Mouse (Mus musculus) forebrain, embryonic 12.5 days (tissue): Measurements from ENCODE around the gene Ppp6r2. TPM values are rescaled to one million over a fixed set of nuclear protein-coding genes. Genes with fewer than 3 reads are reported as not detected.

Experiments used
- ATAC-seq: fragments of 200-750 bp; cut with Nextera tagmentation; 2 replicates; pipeline ENCODE4 v1.8.0; 2017; ENCODE audit warnings: moderate TSS enrichment; ENCODE audit not compliant: low FRiP score
- H3K27ac ChIP-seq: fragments of 300-500 bp; sonication (generic); 2 replicates; pipeline ENCODE4 v1.5.1; 2016; ENCODE audit warnings: mild to moderate bottlenecking
- H3K27me3 ChIP-seq: fragments of 300-500 bp; sonication (generic); 2 replicates; pipeline ENCODE4 v1.6.1; 2016; ENCODE audit warnings: mild to moderate bottlenecking
- H3K36me3 ChIP-seq: fragments of 300-500 bp; sonication (generic); replicated peaks from 2 replicates; pipeline ENCODE4 v1.6.1; 2016; ENCODE audit warnings: mild to moderate bottlenecking
- H3K4me1 ChIP-seq: fragments of 300-500 bp; sonication (generic); 2 replicates; pipeline ENCODE4 v1.6.1; 2016
- H3K4me2 ChIP-seq: fragments of 300-500 bp; sonication (generic); 2 replicates; pipeline ENCODE4 v1.6.1; 2016; ENCODE audit warnings: mild to moderate bottlenecking, moderate library complexity
- H3K4me3 ChIP-seq: fragments of 300-500 bp; sonication (generic); replicated peaks from 2 replicates; pipeline ENCODE4 v1.5.1; 2016; ENCODE audit warnings: mild to moderate bottlenecking
- H3K9ac ChIP-seq: fragments of 300-500 bp; sonication (generic); 2 replicates; pipeline ENCODE4 v1.6.1; 2016; ENCODE audit warnings: mild to moderate bottlenecking
- H3K9me3 ChIP-seq: fragments of 300-500 bp; sonication (generic); 2 replicates; pipeline ENCODE4 v1.6.1; 2016
- WGBS: fragments of 180-500 bp; shearing (Covaris S2); methylation state at CpG from one replicate; pipeline ENCODE4 v1.1.7; 2016; 5-methylcytosine and 5-hydroxymethylcytosine counted together
- polyA plus RNA-seq: library from polyadenylated mRNA; unstranded; fragments of >200 nt; fragmentation: Nextera tagmentation; extraction: Ambion mirVana; gene quantifications from 2 replicates; pipeline ENCODE4 v1.2.1, GENCODE M21; 2016

The Ppp6r2 gene
- polyA plus RNA-seq, 1 experiment from 2014 or later: 47.1 TPM

- Histone ChIP-seq H3K4me2 (no peak overlapping the region), H3K4me3 (no peak overlapping the region), H3K36me3 (peaks cover 20% of the 10 kb centered on the region), H3K4me1 (peaks cover 22% of the 10 kb centered on the region), H3K27me3 (no peaks in the 10 kb centered on the region), H3K9ac (no peak overlapping the region), H3K9me3 (no peaks in the 10 kb centered on the region), H3K27ac (no peak overlapping the region)
- WGBS: 84% methylated on average over 2 of the region's 2 CpGs
- ATAC-seq: no peak
Measured at GRCm38 (mm10) chr15:89215611-89216233, 4.4 kb downstream of the Ppp6r2 start.

DNA sequence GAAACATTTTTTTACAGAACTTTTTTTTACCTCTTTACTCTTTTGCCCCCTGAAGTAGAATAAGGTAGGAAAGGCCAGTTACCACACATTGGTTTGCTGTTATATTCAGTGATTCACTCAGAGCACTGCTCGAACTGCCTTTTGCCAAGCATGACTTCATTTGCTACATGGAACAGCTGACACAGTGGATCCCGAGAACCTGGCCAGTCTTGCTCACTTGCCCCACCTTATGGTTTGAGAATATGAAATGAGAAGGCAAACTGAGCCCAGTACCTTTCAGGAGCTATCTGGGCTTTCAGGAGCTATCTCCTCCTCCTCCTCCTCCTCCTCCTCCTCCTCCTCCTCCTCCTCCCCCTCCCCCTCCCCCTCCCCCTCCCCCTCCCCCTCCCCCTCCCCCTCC is 22.2 kb downstream of the Ppp6r2 start:
- Histone ChIP-seq H3K27ac (no peak overlapping the region), H3K4me3 (no peak overlapping the region), H3K27me3 (no peaks in the 10 kb centered on the region), H3K9me3 (no peaks in the 10 kb centered on the region), H3K36me3 (peaks cover 15% of the 10 kb centered on the region), H3K9ac (no peak overlapping the region), H3K4me1 (no peaks in the 10 kb centered on the region), H3K4me2 (no peak overlapping the region)
- ATAC-seq: no peak
- WGBS: 68% methylated on average over 2 of the region's 2 CpGs

DNA sequence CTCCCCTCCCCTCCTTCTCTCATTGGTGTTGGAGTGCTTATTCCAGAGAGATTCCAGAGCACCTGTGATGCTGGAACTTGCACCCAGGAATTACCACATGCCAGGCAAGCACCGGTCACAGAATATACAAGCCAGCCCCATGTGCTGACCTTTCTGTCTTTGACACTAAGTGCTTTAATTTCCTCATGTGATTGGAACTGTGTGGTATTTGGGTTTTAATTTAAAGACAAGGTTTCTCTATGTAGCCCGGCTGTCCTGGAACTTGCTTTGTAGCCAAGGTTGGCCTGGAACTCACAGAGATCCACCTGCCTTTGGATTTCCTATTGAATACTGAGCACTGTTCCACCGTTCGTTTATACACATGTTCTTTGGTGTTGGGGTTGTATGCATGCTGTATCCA is 22.7 kb downstream of the Ppp6r2 start:
- Histone ChIP-seq H3K27me3 (no peaks in the 10 kb centered on the region), H3K4me3 (no peak overlapping the region), H3K9ac (no peak overlapping the region), H3K27ac (no peak overlapping the region), H3K4me2 (no peak overlapping the region), H3K4me1 (no peaks in the 10 kb centered on the region), H3K36me3 (peaks cover 13% of the 10 kb centered on the region), H3K9me3 (no peaks in the 10 kb centered on the region)
- whole genome bisulfite sequencing: 87% methylated on average over 4 of the region's 4 CpGs
- ATAC-seq: no peak

DNA sequence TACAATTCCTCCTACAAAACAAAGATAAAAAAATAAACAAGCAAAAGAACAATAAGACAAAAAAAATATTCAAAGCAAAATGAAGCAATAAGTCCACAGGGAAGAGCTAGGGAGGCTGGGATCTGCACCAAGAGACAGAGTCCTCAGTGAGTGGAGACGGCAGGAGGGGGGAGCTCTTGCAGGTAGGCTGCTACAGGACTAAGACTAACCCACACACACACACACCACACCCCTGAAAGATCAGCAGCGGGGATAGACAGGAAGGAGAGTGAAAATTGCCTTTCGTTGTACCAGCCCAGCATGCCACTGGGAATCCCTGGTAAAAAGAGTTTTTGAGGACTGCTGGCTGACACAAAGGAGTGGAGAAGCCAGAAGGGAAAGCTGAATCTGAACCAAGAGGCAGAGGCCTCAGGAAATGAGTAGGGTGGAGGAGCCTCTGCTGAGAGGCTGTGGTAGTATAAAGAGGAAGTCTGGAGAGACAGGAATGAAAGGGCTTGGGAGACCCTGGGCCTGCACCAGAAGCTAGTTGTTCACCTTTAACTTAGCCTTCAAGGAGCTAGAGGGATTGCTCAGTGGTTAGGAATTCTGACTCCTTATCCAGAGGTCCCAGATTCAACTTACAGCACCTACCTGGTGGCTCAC is 28.5 kb downstream of the Ppp6r2 start:
- Histone ChIP-seq H3K27ac (no peak overlapping the region), H3K4me1 (no peaks in the 10 kb centered on the region), H3K4me2 (no peak overlapping the region), H3K4me3 (no peak overlapping the region), H3K9ac (no peak overlapping the region), H3K36me3 (peaks cover 30% of the 10 kb centered on the region), H3K27me3 (no peaks in the 10 kb centered on the region), H3K9me3 (no peaks in the 10 kb centered on the region)
- ATAC-seq: no peak
- 63% methylated on average over 3 of the region's 3 CpGs for WGBS

GRCm38 (mm10) chr15:89241025-89241424 is 29.7 kb downstream of the Ppp6r2 start:
- peaks cover 34% of the 10 kb centered on the region for H3K36me3 ChIP-seq
- H3K4me2 ChIP-seq: no peak overlapping the region
- no peaks in the 10 kb centered on the region for H3K4me1 ChIP-seq
- no peak overlapping the region for H3K27ac ChIP-seq
- no peak overlapping the region for H3K4me3 ChIP-seq
- no peaks in the 10 kb centered on the region for H3K27me3 ChIP-seq
- no peaks in the 10 kb centered on the region for H3K9me3 ChIP-seq
- no peak for ATAC-seq
- 78% methylated on average over 2 of the region's 2 CpGs for WGBS
- H3K9ac ChIP-seq: no peak overlapping the region

GRCm38 (mm10) chr15:89249063-89249462 is 37.7 kb downstream of the Ppp6r2 start:
- Histone ChIP-seq H3K4me3 (no peak overlapping the region), H3K4me2 (no peak overlapping the region), H3K9ac (no peak overlapping the region), H3K9me3 (no peaks in the 10 kb centered on the region), H3K27me3 (no peaks in the 10 kb centered on the region), H3K36me3 (peaks cover 34% of the 10 kb centered on the region), H3K27ac (no peak overlapping the region), H3K4me1 (no peaks in the 10 kb centered on the region)
- whole genome bisulfite sequencing: 94% methylated on average over 6 of the region's 6 CpGs
- no peak for ATAC-seq

- Histone ChIP-seq H3K9me3 (no peaks in the 10 kb centered on the region), H3K4me1 (peaks cover 17% of the 10 kb centered on the region), H3K4me3 (no peak overlapping the region), H3K27ac (peak overlapping the region; percentile 84), H3K4me2 (no peak overlapping the region), H3K9ac (0 out of 2 replicates have a peak overlapping the region, but pooled peaks have one; percentile 12), H3K36me3 (peaks cover 57% of the 10 kb centered on the region), H3K27me3 (no peaks in the 10 kb centered on the region)
- ATAC-seq: 0 out of 2 replicates have a peak, but pooled peaks have one; percentile 39
- 10% methylated on average over 4 of the region's 4 CpGs for WGBS
Measured at GRCm38 (mm10) chr15:89255330-89255729, 44.0 kb downstream of the Ppp6r2 start.

- no peaks in the 10 kb centered on the region for H3K9me3 ChIP-seq
- peaks cover 63% of the 10 kb centered on the region for H3K36me3 ChIP-seq
- no peak for ATAC-seq
- WGBS: 93% methylated on average over 5 of the region's 5 CpGs
- H3K4me1 ChIP-seq: peaks cover 17% of the 10 kb centered on the region
- no peak overlapping the region for H3K4me2 ChIP-seq
- no peak overlapping the region for H3K27ac ChIP-seq
- no peak overlapping the region for H3K4me3 ChIP-seq
- no peak overlapping the region for H3K9ac ChIP-seq
- no peaks in the 10 kb centered on the region for H3K27me3 ChIP-seq
Measured at GRCm38 (mm10) chr15:89258997-89259396, 47.6 kb downstream of the Ppp6r2 start.

DNA sequence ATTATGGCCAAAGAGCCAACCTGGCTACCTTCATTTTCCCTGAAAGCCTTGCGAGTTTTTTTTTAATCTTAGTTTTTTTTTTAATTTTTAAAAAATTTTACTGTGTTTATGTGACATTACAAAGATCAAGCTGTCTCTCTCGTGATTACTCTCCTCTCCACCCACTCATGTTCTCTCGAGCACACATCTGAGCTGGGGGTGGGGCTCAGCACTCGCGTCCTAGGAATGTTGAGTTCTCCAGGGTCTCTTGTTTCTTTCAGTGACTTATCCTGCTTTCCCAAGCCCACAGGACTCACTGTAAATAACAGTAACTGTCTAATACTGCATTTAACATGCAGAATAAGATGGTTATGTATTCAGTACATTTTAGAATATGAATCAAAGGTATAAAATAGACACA is 53.1 kb downstream of the Ppp6r2 start:
- 88% methylated on average over 5 of the region's 5 CpGs for WGBS
- Histone ChIP-seq H3K4me1 (no peaks in the 10 kb centered on the region), H3K36me3 (peaks cover 64% of the 10 kb centered on the region), H3K27ac (no peak overlapping the region), H3K4me3 (no peak overlapping the region), H3K9me3 (no peaks in the 10 kb centered on the region), H3K9ac (no peak overlapping the region), H3K4me2 (no peak overlapping the region), H3K27me3 (no peaks in the 10 kb centered on the region)
- ATAC-seq: no peak

GRCm38 (mm10) chr15:89275497-89275896 is 64.1 kb downstream of the Ppp6r2 start:
- 87% methylated on average over 3 of the region's 3 CpGs for WGBS
- Histone ChIP-seq H3K4me1 (no peaks in the 10 kb centered on the region), H3K27ac (no peak overlapping the region), H3K27me3 (no peaks in the 10 kb centered on the region), H3K9ac (no peak overlapping the region), H3K36me3 (peaks cover 87% of the 10 kb centered on the region), H3K9me3 (no peaks in the 10 kb centered on the region), H3K4me2 (no peak overlapping the region), H3K4me3 (no peak overlapping the region)
- ATAC-seq: no peak

DNA sequence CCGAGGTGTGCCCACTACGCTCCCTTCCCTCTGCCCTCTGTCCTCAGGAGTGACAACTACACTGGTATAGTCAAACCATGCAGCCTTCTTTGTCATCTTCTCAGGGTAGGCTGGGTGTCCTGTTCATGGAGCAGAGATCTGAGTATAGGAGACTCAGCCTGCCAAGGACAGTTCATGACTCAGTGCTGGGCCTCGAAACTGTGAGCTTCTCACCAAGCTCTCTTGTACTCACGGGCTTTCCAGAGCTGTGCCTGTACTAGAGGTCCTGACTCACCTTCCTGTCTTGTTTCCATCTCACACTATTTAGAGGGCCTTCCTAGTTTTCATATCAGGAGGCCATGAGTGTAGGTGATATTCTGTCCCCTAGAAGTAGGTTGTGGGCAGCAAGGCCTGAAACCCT is 66.0 kb downstream of the Ppp6r2 start:
- no peak for ATAC-seq
- H3K27ac ChIP-seq: no peak overlapping the region
- no peak overlapping the region for H3K4me2 ChIP-seq
- H3K9ac ChIP-seq: no peak overlapping the region
- H3K27me3 ChIP-seq: no peaks in the 10 kb centered on the region
- peaks cover 94% of the 10 kb centered on the region for H3K36me3 ChIP-seq
- H3K9me3 ChIP-seq: no peaks in the 10 kb centered on the region
- H3K4me3 ChIP-seq: no peak overlapping the region
- WGBS: 96% methylated on average over 4 of the region's 4 CpGs
- H3K4me1 ChIP-seq: no peaks in the 10 kb centered on the region

DNA sequence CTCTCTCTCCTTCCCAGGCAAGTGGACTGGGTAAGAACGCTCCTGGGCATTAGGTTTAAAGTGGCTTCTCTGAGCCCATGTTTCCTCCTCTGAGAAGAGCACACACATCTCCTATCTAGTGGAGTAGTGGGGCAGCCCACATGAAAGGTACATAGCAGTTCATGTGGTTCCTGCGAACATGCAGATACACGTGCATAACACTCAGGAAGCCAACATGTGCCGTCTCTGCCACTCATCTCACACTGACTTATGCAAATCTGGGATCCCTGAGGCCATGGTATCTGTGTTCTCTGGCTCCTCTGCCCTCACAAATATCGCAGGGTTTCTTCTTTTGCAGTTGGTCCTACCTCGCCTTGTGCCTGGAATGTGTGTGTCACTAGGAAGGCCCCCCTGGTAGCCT is 71.2 kb downstream of the Ppp6r2 start:
- no peak for ATAC-seq
- Histone ChIP-seq H3K27me3 (no peaks in the 10 kb centered on the region), H3K4me3 (no peak overlapping the region), H3K4me2 (no peak overlapping the region), H3K36me3 (peaks cover 94% of the 10 kb centered on the region), H3K9ac (no peak overlapping the region), H3K9me3 (no peaks in the 10 kb centered on the region), H3K27ac (no peak overlapping the region), H3K4me1 (no peaks in the 10 kb centered on the region)
- WGBS: 85% methylated on average over 6 of the region's 6 CpGs

DNA sequence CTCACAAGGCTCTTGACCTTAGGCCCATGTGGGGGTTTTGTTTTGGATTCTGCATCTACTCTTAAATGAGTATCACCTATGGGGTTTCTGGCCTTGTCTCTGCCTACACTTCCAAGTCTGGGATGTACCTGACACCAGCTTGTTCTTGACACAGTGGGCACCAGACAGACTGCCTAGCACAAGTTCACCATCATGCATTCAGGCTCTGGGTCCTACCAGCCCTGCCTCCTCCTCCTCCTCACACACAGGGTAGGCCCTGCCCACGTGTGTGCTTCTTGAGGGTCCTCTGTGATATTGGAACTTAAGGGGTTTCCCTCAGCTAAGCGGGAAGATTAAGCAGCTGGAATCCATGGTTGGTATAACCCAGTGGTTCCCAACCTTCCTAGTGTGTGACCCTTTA is 72.7 kb downstream of the Ppp6r2 start:
- no peaks in the 10 kb centered on the region for H3K9me3 ChIP-seq
- H3K4me3 ChIP-seq: no peak overlapping the region
- H3K4me2 ChIP-seq: no peak overlapping the region
- H3K4me1 ChIP-seq: no peaks in the 10 kb centered on the region
- H3K9ac ChIP-seq: no peak overlapping the region
- 87% methylated on average over 2 of the region's 2 CpGs for WGBS
- H3K36me3 ChIP-seq: peaks cover 94% of the 10 kb centered on the region
- H3K27ac ChIP-seq: no peak overlapping the region
- H3K27me3 ChIP-seq: no peaks in the 10 kb centered on the region
- ATAC-seq: no peak
